Mouse (Mus musculus) frontal cortex, postnatal 25 days (tissue): ENCODE measurements around the gene Chd2.
"Not testable (repeated sequence)": the region's sequence is repeated elsewhere in the genome, so short reads cannot be mapped to it uniquely, and the experiment has no call there.

Experiments
- DNase-seq, 2 experiments: peaks; one replicate each; pipeline ENCODE4 v3.0.0; 2022; ENCODE audit warnings: low spot score in 2 of 2

Chd2 gene

GRCm38 (mm10) chr7:73540202-73541078 is 1.2 kb downstream of the Chd2 start:
- peak in 1 of 2 experiments; percentile 3 for DNase-seq

GRCm38 (mm10) chr7:73539116-73539682 is 2.4 kb downstream of the Chd2 start:
- no peak for DNase-seq

- DNase-seq: no peak
Observed at GRCm38 (mm10) chr7:73538424-73539079, 3.1 kb downstream of the Chd2 start.

GRCm38 (mm10) chr7:73537634-73538423 is 3.8 kb downstream of the Chd2 start:
- DNase-seq: peak; percentile 99 to 100

GRCm38 (mm10) chr7:73537228-73537627 is 4.4 kb downstream of the Chd2 start:
- DNase-seq: no peak

- DNase-seq: no peak
Observed at GRCm38 (mm10) chr7:73536579-73536978, 5.1 kb downstream of the Chd2 start.

GRCm38 (mm10) chr7:73535861-73536200 is 5.8 kb downstream of the Chd2 start:
- DNase-seq: no peak

GRCm38 (mm10) chr7:73534937-73535860 is 6.4 kb downstream of the Chd2 start:
- no peak for DNase-seq

GRCm38 (mm10) chr7:73533457-73533856 is 8.2 kb downstream of the Chd2 start:
- no peak for DNase-seq

GRCm38 (mm10) chr7:73532916-73533315 is 8.7 kb downstream of the Chd2 start:
- no peak for DNase-seq

GRCm38 (mm10) chr7:73532139-73532538 is 9.5 kb downstream of the Chd2 start:
- no peak for DNase-seq

GRCm38 (mm10) chr7:73531506-73532093 is 10.0 kb downstream of the Chd2 start:
- no peak for DNase-seq

GRCm38 (mm10) chr7:73530846-73531245 is 10.8 kb downstream of the Chd2 start:
- no peak for DNase-seq

GRCm38 (mm10) chr7:73530164-73530563 is 11.5 kb downstream of the Chd2 start:
- DNase-seq: no peak

GRCm38 (mm10) chr7:73529261-73529660 is 12.4 kb downstream of the Chd2 start:
- DNase-seq: no peak

GRCm38 (mm10) chr7:73528377-73528894 is 13.2 kb downstream of the Chd2 start:
- not testable (repeated sequence) for DNase-seq

GRCm38 (mm10) chr7:73527225-73527624 is 14.4 kb downstream of the Chd2 start:
- no peak for DNase-seq

GRCm38 (mm10) chr7:73524454-73524952 is 17.1 kb downstream of the Chd2 start:
- no peak for DNase-seq

- DNase-seq: no peak
Observed at GRCm38 (mm10) chr7:73523608-73524259, 17.9 kb downstream of the Chd2 start.

GRCm38 (mm10) chr7:73523183-73523582 is 18.4 kb downstream of the Chd2 start:
- no peak for DNase-seq
